Mouse (Mus musculus): ENCODE results near the gene Exoc7. TPM values are rescaled to one million over a fixed set of nuclear protein-coding genes. Genes with fewer than 3 reads are reported as not detected.

The Exoc7 gene
- polyA plus RNA-seq, 1 experiment from 2014 or later, result 79.2 TPM

DNA sequence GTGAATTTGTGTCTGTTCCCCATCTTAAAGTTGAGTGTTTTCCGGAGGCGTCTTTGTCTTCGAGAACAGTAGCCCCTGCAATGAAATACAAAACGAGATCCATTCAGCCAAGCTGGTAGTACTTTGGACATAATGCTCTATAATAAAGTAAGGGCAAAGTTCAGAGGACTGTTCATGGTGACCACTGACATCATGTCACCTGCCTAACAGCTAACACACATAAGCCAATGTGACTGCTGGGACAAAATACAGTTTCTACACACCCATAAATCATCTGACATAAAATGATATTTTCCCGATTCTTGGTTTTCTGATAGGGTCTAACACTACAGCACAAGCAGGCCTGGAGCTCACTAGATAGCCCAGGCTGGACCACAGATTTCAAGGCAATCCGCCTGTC, 38.7 kb downstream of the Exoc7 start:
- Histone ChIP-seq H3K27me3 (ENCODE audit: insufficient read depth, poor library complexity, severe bottlenecking) (no peaks in the 10 kb centered on the region), H3K4me1 (replicated peaks) (peaks cover 10% of the 10 kb centered on the region), H3K27ac (no peak overlapping the region), H3K4me3 (no peak overlapping the region), H3K36me3 (peaks cover 92% of the 10 kb centered on the region), H3K9me3 (no peaks in the 10 kb centered on the region)
- no peak for DNase-seq (ENCODE audit: low spot score)
- 96% methylated on average over 6 of the region's 6 CpGs for WGBS

DNA sequence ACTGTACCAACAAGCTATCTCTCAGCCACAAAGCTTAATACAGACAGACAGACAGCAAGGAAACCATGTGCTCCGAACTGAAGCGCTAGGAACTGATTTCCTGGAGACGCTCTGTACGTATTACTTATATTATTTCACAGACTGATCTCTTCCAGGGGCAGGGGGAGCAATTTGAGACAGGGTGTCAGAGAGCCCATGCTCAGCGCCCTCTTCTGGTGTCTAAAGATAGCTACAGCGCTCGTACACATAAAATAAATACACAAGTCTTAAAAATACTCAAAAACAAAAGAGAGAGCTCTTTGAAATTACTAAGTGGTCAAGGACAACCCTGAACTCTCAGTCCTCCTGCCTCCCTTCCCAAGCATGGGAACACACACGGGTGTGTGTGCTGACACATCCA, 39.4 kb downstream of the Exoc7 start:
- H3K4me3 ChIP-seq, result no peak overlapping the region
- peaks cover 99% of the 10 kb centered on the region for H3K36me3 ChIP-seq
- 83% methylated on average over 8 of the region's 8 CpGs for WGBS
- peaks cover 3% of the 10 kb centered on the region for H3K4me1 ChIP-seq (replicated peaks)
- H3K9me3 ChIP-seq, result no peaks in the 10 kb centered on the region
- H3K27me3 ChIP-seq (ENCODE audit: insufficient read depth, poor library complexity, severe bottlenecking), result no peaks in the 10 kb centered on the region
- no peak overlapping the region for H3K27ac ChIP-seq
- no peak for DNase-seq (ENCODE audit: low spot score)

DNA sequence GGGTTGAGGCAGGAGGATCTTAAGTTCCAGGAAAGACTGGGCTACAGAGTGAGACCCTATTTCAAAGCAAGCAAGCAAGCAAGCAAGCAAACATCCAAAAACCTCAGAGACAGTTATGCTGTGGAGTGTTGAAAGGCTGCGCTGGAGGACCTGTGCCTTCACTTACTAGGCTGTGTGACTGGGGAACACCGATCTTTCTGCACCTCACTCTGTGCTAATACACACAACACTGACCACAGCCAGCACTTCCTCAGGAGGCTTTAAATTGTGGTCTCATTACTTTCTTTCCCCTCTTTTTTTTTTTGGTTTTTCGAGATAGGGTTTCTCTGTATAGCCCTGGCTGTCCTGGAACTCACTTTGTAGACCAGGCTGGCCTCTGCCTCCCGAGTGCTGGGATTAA, 41.2 kb downstream of the Exoc7 start:
- no peak for DNase-seq (ENCODE audit: low spot score)
- Histone ChIP-seq H3K4me1 (replicated peaks) (no peaks in the 10 kb centered on the region), H3K27ac (no peak overlapping the region), H3K4me3 (no peak overlapping the region), H3K36me3 (peaks cover 100% of the 10 kb centered on the region), H3K9me3 (no peaks in the 10 kb centered on the region), H3K27me3 (ENCODE audit: insufficient read depth, poor library complexity, severe bottlenecking) (no peaks in the 10 kb centered on the region)
- 93% methylated on average over 4 of the region's 4 CpGs for WGBS

DNA sequence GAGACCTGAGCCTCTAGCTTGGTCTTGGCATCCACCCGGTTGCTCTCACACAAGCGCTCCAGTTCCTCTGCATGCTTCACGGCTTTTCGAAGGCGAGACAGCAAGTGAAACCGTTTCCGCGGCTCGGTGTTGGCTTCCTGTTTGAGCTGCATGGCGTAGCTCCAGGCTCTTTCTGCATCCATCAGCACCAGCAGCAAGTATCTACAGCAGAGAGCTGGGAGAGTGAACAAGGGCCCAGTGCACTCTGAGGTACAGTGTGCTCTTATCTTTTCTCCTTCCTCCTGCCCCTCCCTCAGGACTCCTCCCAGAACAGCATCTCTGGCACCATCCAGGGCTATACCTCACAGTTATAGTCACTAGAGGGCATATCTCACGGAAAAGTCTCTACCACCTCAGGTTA, 41.7 kb downstream of the Exoc7 start:
- 95% methylated on average over 11 of the region's 11 CpGs for WGBS
- no peak overlapping the region for H3K27ac ChIP-seq
- peaks cover 100% of the 10 kb centered on the region for H3K36me3 ChIP-seq
- no peak overlapping the region for H3K4me3 ChIP-seq
- H3K27me3 ChIP-seq (ENCODE audit: insufficient read depth, poor library complexity, severe bottlenecking), result no peaks in the 10 kb centered on the region
- no peaks in the 10 kb centered on the region for H3K9me3 ChIP-seq
- H3K4me1 ChIP-seq (replicated peaks), result no peaks in the 10 kb centered on the region
- DNase-seq (ENCODE audit: low spot score), result no peak

DNA sequence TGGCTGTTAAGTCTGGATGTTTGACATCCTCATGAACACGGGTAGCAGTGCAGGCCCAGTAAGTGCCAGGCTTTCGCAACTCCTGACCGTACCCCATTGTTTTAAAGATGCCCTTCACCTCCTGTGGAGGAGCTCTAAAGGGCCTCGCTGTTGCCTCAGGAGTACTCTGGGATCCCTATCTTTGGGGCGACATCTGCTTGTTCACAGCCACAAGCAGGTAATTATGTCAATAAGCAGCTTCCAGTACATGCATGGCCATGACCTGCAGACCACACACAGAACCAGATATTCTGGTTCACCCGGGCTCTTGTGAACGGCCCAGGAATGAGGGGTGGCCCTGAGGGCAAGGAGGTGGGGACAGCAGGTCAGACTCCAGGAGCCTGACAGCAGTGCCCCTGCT, 46.8 kb downstream of the Exoc7 start:
- WGBS, result 87% methylated on average over 7 of the region's 7 CpGs
- Histone ChIP-seq H3K4me3 (no peak overlapping the region), H3K36me3 (peaks cover 100% of the 10 kb centered on the region), H3K9me3 (no peaks in the 10 kb centered on the region), H3K27me3 (ENCODE audit: insufficient read depth, poor library complexity, severe bottlenecking) (no peaks in the 10 kb centered on the region), H3K4me1 (replicated peaks) (no peaks in the 10 kb centered on the region), H3K27ac (no peak overlapping the region)
- DNase-seq (ENCODE audit: low spot score), result no peak

DNA sequence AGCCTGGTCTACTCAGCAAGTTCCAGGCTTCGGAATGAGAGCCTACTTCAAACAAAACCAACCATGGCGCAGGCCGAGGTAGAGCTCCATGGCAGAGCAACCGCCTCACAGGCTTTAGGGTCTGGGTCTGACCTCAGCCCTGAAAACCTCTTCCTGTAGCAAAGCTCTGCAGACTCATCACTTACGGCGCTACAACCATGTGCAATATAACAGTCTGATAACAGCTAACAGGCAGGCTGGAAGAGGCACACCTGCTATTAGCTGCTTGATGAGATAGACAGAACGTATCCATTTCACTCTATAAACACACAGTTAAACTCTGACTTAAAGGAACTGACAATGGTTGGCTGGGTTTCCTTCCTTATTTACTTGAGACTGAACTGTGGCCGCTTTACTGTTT, 47.6 kb downstream of the Exoc7 start:
- no peaks in the 10 kb centered on the region for H3K27me3 ChIP-seq (ENCODE audit: insufficient read depth, poor library complexity, severe bottlenecking)
- no peaks in the 10 kb centered on the region for H3K4me1 ChIP-seq (replicated peaks)
- H3K9me3 ChIP-seq, result no peaks in the 10 kb centered on the region
- no peak overlapping the region for H3K27ac ChIP-seq
- DNase-seq (ENCODE audit: low spot score), result no peak
- no peak overlapping the region for H3K4me3 ChIP-seq
- peaks cover 100% of the 10 kb centered on the region for H3K36me3 ChIP-seq
- 97% methylated on average over 8 of the region's 8 CpGs for WGBS

DNA sequence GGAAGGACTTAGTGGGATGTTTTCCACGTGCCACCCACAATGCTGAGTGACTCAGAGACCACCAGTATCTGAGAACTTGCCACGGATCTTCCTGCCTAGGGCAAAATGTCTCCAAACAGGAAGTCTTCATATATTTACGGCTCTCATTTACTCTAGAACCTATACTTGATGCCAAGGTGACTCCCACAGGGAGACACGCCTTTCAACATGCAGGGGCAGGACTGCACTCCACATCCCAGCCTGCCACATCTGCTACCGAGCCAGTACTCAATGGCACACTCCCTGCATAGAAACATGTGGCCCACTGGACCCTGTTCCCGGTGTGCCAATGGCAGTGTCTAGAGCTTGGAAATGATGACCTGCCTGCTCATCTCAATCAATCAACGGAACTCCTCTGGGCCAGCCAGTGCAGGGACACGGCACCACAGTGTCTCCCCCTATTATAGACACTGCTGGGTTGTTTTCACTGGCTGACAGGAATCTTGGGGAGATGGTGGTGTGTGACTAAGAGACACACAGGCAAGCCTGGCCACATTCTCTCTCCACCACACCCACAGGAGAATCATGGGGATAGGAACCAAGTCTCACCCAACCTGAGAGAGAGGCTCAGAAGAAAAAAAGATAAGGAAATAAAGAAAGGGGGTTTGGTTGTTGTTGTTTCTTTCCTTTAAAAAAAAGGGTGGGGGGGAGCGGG, 50.9 kb downstream of the Exoc7 start:
- Histone ChIP-seq H3K4me1 (replicated peaks) (no peaks in the 10 kb centered on the region), H3K9me3 (no peaks in the 10 kb centered on the region), H3K4me3 (no peak overlapping the region), H3K36me3 (peaks cover 100% of the 10 kb centered on the region), H3K27ac (no peak overlapping the region), H3K27me3 (ENCODE audit: insufficient read depth, poor library complexity, severe bottlenecking) (no peaks in the 10 kb centered on the region)
- no peak for DNase-seq (ENCODE audit: low spot score)
- WGBS, result 92% methylated on average over 9 of the region's 9 CpGs

DNA sequence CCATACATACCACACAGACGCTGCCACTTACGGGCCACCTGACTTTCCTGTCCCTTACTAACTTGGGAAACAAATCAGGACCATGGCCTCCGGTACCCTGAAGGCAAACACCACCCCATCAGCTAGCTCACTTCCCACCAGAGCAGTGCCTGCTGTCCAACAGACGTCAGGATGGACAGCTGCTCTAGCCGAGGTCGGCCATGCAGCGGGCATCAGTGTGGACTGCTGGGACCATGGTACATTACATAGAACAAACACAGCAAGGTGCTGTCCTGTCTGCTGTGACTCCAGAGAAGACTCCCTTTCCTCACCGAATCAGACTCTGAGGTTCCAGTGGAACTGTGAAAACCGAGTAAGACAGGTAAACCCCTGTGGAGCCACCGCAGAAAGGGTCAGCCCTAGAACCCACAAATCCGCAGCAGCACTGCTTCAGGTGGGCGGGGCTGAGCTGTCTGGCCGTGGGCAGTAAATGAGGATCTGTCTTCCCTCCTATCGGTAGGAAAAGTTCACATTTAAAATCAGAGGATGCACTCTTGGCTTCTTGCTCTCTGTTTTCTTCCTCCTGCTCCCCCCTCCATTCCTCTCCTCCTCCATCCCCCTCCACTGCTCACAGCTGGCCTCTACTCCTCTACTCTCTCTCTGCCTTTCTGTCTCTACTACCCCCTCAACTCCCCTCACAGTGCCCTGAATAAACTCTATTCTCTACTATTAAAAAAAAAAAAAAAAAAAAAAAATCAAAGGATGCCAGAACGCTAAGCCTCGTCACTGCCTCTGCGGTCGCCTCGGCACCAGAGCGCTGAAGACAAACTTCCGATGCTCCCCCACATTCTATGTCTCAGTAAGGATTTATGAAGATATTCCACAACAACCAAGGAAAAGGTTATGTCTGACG, 51.7 kb downstream of the Exoc7 start:
- Histone ChIP-seq H3K4me3 (no peak overlapping the region), H3K9me3 (no peaks in the 10 kb centered on the region), H3K36me3 (peaks cover 100% of the 10 kb centered on the region), H3K27ac (no peak overlapping the region), H3K4me1 (replicated peaks) (no peaks in the 10 kb centered on the region), H3K27me3 (ENCODE audit: insufficient read depth, poor library complexity, severe bottlenecking) (no peaks in the 10 kb centered on the region)
- no peak for DNase-seq (ENCODE audit: low spot score)
- WGBS, result 91% methylated on average over 22 of the region's 22 CpGs

DNA sequence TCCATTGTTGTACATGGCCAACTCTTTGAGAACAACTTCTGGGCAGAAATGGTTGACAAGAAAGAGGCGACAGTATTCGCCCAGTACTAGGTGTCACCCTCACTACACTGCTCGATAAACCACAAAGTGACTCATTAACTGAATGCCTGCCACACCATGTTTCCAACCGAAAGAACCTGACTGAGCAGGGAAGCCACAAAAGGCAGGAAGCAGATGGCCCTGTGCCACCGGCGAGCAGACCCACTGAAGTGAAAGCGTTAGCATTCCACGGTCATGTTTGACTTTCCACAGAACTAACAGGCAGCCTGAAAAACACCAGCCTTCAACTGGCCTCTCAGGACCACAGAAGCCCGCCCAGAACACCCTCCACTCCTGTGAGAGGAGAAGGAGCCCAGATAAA, 52.4 kb downstream of the Exoc7 start:
- Histone ChIP-seq H3K36me3 (peaks cover 100% of the 10 kb centered on the region), H3K9me3 (no peaks in the 10 kb centered on the region), H3K4me1 (replicated peaks) (no peaks in the 10 kb centered on the region), H3K4me3 (no peak overlapping the region), H3K27ac (no peak overlapping the region), H3K27me3 (ENCODE audit: insufficient read depth, poor library complexity, severe bottlenecking) (no peaks in the 10 kb centered on the region)
- WGBS, result 91% methylated on average over 9 of the region's 9 CpGs
- DNase-seq (ENCODE audit: low spot score), result no peak

DNA sequence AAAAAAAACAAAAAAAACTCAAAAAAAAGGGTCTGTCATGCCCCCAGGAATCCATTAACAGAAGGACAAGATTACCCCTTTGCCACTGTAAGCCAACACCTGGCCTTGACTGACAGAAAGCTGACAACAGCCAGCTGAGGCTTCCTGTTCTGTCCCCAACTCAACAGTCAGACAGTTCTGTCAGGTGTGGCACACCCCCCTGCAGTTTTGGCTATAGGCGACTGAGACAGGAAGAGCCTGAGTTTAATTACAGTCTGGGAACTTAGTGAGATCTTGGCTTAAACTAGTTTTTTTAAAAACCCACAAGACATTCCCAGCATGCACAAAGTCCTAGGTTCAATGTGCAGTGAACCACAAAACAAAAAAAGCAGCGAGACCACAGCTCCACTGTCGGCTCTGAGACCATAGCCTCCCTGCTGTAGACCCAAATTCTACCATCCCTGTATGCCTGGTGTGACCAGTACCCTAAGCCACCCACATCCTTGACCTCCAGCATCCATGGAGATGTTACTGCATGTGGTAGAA, 53.9 kb downstream of the Exoc7 start:
- DNase-seq (ENCODE audit: low spot score), result no peak
- Histone ChIP-seq H3K4me1 (replicated peaks) (no peaks in the 10 kb centered on the region), H3K27ac (no peak overlapping the region), H3K27me3 (ENCODE audit: insufficient read depth, poor library complexity, severe bottlenecking) (no peaks in the 10 kb centered on the region), H3K36me3 (peaks cover 100% of the 10 kb centered on the region), H3K9me3 (no peaks in the 10 kb centered on the region), H3K4me3 (no peak overlapping the region)
- 90% methylated on average over 3 of the region's 3 CpGs for WGBS

DNA sequence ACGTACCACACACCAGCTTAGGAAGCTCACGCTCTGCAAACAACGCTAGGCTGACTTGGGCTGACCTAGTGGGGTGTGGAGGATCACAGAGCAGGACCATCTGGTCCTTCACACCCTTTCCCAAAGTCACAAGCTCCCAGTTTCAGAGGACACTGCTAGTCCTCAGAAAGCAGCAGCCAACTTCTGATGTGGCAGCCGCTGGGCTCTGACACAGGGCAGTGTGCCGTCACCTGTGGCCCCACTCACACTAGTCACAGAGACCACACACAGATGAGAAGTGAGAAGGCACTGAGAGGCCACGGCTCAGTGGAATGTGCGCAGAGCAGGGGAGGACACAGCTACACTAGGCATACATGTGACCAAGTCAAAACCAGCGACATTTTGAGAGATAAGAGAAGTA, 56.1 kb downstream of the Exoc7 start:
- Histone ChIP-seq H3K36me3 (peaks cover 100% of the 10 kb centered on the region), H3K4me3 (no peak overlapping the region), H3K9me3 (no peaks in the 10 kb centered on the region), H3K27me3 (ENCODE audit: insufficient read depth, poor library complexity, severe bottlenecking) (no peaks in the 10 kb centered on the region), H3K27ac (no peak overlapping the region), H3K4me1 (replicated peaks) (no peaks in the 10 kb centered on the region)
- WGBS, result 94% methylated on average over 8 of the region's 8 CpGs
- DNase-seq (ENCODE audit: low spot score), result no peak

DNA sequence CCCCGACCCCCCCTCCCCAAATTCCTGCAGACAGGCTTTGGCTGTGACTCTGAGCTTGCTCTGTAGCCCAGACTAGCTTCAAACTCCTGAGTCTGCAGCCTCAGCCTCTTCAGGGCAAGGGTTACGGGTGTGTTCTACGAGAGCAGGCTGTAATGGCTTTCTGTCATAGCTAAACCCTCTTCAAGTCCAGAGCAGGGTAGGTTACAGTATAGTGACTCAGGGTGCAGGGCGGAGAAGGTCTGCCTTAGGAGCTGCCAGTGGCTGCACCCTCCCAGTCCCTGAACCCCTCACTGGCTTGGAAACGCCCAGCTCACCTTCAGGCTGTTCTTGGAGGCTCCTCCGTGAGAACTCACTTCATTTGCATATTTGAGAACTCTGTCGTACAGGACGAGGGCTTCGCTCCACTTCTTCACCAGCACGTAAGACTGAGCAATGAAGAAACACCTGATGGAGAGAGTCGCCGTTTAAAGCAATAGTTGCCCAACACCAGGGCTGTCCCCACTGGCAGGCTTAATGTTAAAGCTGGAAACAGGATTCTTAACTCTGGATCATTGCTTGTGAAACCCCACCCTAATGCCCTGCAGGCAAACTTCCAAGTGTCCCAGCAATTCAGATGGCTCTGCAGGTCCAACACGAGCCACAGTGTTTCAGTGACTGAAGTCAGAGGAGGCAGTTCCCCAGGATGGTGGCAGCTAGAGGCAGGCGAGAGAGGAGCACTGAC, 59.4 kb downstream of the Exoc7 start:
- Histone ChIP-seq H3K27ac (no peak overlapping the region), H3K9me3 (no peaks in the 10 kb centered on the region), H3K4me1 (replicated peaks) (peaks cover 4% of the 10 kb centered on the region; the same call in 1 of the 2 replicates), H3K4me3 (no peak overlapping the region), H3K36me3 (peaks cover 100% of the 10 kb centered on the region), H3K27me3 (ENCODE audit: insufficient read depth, poor library complexity, severe bottlenecking) (no peaks in the 10 kb centered on the region)
- DNase-seq (ENCODE audit: low spot score), result no peak
- 85% methylated on average over 14 of the region's 14 CpGs for WGBS

DNA sequence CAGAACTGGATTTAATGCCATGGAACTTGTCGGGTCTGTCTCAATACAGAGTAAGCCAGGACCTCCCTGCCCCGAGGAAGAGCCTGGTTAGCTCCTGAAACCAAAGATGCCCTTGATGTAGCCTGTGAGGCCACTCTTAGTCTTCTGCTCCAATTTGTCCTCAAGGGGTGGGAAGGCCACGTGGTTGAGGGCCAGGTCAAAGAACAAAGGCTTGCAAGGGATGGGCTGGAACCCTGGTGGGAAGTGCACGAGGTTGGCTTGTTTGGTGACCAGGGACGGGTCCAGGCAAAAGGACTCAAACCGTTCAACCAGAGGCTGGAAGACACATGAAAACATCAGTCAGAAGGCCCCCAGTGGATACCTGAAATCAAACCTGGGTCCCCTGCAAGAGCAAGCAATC, 61.4 kb downstream of the Exoc7 start:
- peaks cover 83% of the 10 kb centered on the region for H3K36me3 ChIP-seq
- DNase-seq (ENCODE audit: low spot score), result no peak
- H3K4me1 ChIP-seq (replicated peaks), result peaks cover 21% of the 10 kb centered on the region
- H3K27ac ChIP-seq, result no peak overlapping the region
- WGBS, result 78% methylated on average over 6 of the region's 6 CpGs
- no peaks in the 10 kb centered on the region for H3K27me3 ChIP-seq (ENCODE audit: insufficient read depth, poor library complexity, severe bottlenecking)
- H3K9me3 ChIP-seq, result no peaks in the 10 kb centered on the region
- H3K4me3 ChIP-seq, result no peak overlapping the region
